Mouse (Mus musculus) embryo, embryonic 10 days (tissue): ENCODE measurements around the gene Rps6kb1.

Experiments
- DNase-seq: peaks from one replicate; pipeline ENCODE4 v3.0.0-alpha.2; 2015; ENCODE audit warnings: low spot score

Rps6kb1 gene

DNA sequence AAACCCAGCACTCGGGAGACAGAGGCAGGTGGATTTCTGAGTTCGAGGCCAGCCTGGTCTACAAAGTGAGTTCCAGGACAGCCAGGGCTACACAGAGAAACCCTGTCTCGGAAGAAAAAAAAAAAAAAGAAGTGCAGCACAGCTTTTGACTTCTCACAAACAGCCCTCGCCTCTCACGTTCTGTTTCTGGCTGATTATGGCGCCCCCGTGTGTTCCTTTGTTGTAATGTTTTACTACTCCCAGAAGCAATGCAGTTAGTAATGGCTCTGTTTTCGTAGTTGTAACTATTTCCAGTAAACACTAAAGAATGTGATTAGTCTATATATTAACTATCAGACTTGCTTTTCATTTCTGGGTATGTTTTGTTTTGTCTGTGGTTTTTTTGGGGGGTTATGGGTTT is 80.3 kb downstream of the Rps6kb1 start:
- DNase-seq: peak; percentile 89

DNA sequence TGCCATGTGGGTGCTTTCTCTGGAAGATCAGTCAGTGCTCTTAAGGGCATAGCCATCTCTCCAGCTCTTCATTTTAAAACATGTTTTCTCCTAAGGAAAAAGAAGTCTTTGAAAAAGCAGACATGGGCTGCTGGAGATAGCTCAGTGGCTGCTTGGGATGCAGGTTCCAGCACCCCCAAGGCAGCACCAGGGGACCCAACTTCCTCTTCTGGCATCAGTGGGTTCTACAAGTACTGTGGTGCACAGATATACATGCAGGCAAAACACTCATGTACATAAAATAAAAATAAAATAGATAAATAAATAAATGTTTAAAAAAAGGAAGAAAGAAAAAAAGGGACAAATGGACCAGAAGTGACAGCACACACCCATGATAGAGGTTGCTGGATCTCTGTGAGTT is 82.0 kb downstream of the Rps6kb1 start:
- no peak for DNase-seq

DNA sequence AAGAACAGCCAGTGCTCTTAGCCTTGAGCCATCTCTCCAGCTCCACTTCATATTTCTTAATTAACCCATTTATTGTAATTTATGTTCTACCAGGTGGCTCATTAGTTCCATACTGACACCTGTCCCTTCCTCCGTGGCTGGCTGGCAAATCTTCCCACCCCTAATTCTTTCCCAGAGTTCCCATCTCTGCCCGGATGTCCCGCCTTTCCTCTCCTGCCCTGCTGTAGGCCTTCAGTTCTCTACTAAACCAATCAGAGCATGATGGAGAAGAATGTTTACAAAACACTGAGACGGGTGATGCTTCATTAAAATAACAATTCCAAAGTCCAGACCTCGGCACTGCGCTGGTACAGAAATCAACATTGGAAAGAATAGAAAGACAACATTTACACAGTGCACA is 85.7 kb downstream of the Rps6kb1 start:
- DNase-seq: no peak

DNA sequence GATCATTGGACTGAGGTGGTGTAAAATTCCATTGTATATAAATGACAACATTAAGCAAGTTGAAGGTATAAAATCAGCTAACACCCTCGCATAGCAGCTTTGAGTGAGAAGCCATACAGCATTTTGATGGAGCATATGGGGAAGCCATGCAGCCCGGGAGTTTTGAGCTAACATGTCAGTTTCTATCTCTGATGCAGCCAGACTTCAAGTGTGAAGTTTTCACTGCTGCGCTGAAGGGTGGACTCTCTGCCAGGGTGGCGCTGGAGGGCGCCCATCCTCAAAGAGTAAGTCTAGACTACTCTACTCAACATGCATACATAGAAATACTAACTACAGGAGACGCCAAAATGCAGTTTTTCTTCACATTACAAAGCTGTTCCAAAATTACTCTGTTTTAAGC is 87.1 kb downstream of the Rps6kb1 start:
- no peak for DNase-seq

- DNase-seq: no peak
Measured at GRCm38 (mm10) chr11:86453991-86454390, 90.6 kb downstream of the Rps6kb1 start.
